Mouse (Mus musculus) lung, embryonic 14.5 days (tissue): ENCODE data around the gene Gucy2c. TPM values are rescaled to one million over a fixed set of nuclear protein-coding genes. Genes with fewer than 3 reads are reported as not detected.

Source experiments
- ATAC-seq: fragments of 200-750 bp; cut with Nextera tagmentation; 2 replicates; pipeline ENCODE4 v1.8.0; 2017; ENCODE audit warnings: mild to moderate bottlenecking, moderate TSS enrichment, moderate library complexity; ENCODE audit not compliant: insufficient read depth
- DNase-seq: peaks from one replicate; pipeline ENCODE4 v3.0.0-alpha.2; 2015
- H3K27ac ChIP-seq: fragments of 300-500 bp; sonication (generic); 2 replicates; pipeline ENCODE4 v1.5.1; 2014; ENCODE audit warnings: low read depth, mild to moderate bottlenecking, moderate library complexity
- H3K27me3 ChIP-seq: fragments of 300-500 bp; sonication (generic); 2 replicates; pipeline ENCODE4 v1.6.1; 2014; ENCODE audit warnings: low read length, control low read depth; ENCODE audit not compliant: insufficient read depth
- H3K36me3 ChIP-seq: fragments of 300-500 bp; sonication (generic); 2 replicates; pipeline ENCODE4 v1.6.1; 2014; ENCODE audit warnings: control low read depth; ENCODE audit not compliant: insufficient read depth
- H3K4me1 ChIP-seq: fragments of 300-500 bp; sonication (generic); 2 replicates; pipeline ENCODE4 v1.6.1; 2014; ENCODE audit warnings: antibody characterized with exemption, control low read depth; ENCODE audit not compliant: insufficient read depth
- H3K4me2 ChIP-seq: fragments of 300-500 bp; sonication (generic); 2 replicates; pipeline ENCODE4 v1.6.1; 2014; ENCODE audit warnings: mild to moderate bottlenecking
- H3K4me3 ChIP-seq: fragments of 300-500 bp; sonication (generic); 2 replicates; pipeline ENCODE4 v1.5.1; 2014; ENCODE audit warnings: low read depth, low read length
- H3K9ac ChIP-seq: fragments of 300-500 bp; sonication (generic); 2 replicates; pipeline ENCODE4 v1.6.1; 2014
- H3K9me3 ChIP-seq: fragments of 300-500 bp; sonication (generic); 2 replicates; pipeline ENCODE4 v1.6.1; 2016; ENCODE audit warnings: low read depth, low read length, control low read depth
- CTCF ChIP-seq: IDR thresholded peaks from 2 replicates; pipeline ENCODE4 v1.5.1; 2016; ENCODE audit warnings: antibody characterized with exemption, low read depth
- WGBS: fragments of 180-500 bp; shearing (Covaris S2); extraction: QIAGEN DNeasy Blood & Tissue Kit; methylation state at CpG from one replicate; pipeline ENCODE4 v1.1.7; 2014; 5-methylcytosine and 5-hydroxymethylcytosine counted together
- polyA plus RNA-seq: library from polyadenylated mRNA; unstranded; fragments of >200 nt; fragmentation: Nextera tagmentation; extraction: Ambion mirVana; gene quantifications from 2 replicates; pipeline ENCODE4 v1.2.1, GENCODE M21; 2014

Gene Gucy2c
- polyA plus RNA-seq, 1 experiment from 2014 or later, result 0.08 TPM

- no peaks in the 10 kb centered on the region for H3K36me3 ChIP-seq
- H3K9me3 ChIP-seq, result no peaks in the 10 kb centered on the region
- 37% methylated on average over 14 of the region's 14 CpGs for WGBS
- no peak overlapping the region for H3K4me3 ChIP-seq
- H3K4me1 ChIP-seq, result peaks cover 7% of the 10 kb centered on the region
- ATAC-seq (no peak), DNase-seq (no peak)
- no peak for TF ChIP-seq CTCF
- H3K4me2 ChIP-seq, result no peak overlapping the region
- H3K27me3 ChIP-seq, result no peaks in the 10 kb centered on the region
- H3K9ac ChIP-seq, result no peak overlapping the region
- no peak overlapping the region for H3K27ac ChIP-seq
These were observed 113.1 kb downstream of the Gucy2c start for GRCm38 (mm10) chr6:136668266-136668986.

GRCm38 (mm10) chr6:136662063-136662462, 119.5 kb downstream of the Gucy2c start:
- Histone ChIP-seq H3K9me3 (no peaks in the 10 kb centered on the region), H3K4me3 (peak overlapping the region; percentile 38), H3K36me3 (no peaks in the 10 kb centered on the region), H3K27ac (no peak overlapping the region), H3K4me2 (peak overlapping the region; percentile 68), H3K9ac (no peak overlapping the region), H3K27me3 (peaks cover 21% of the 10 kb centered on the region), H3K4me1 (no peaks in the 10 kb centered on the region)
- no peak for TF ChIP-seq CTCF
- WGBS, result 25% methylated on average over 11 of the region's 11 CpGs
- ATAC-seq (no peak), DNase-seq (no peak)

GRCm38 (mm10) chr6:136661706-136662016, 119.9 kb downstream of the Gucy2c start, which contains the start of gene Plbd1:
Gene Plbd1 (minus strand): TSS chr6:136661928.
- WGBS, result 2% methylated on average over 19 of the region's 19 CpGs
- H3K9me3 ChIP-seq, result no peaks in the 10 kb centered on the region
- ATAC-seq, result no peak
- TF ChIP-seq CTCF, result no peak
- DNase-seq, result peak; percentile 54
- H3K9ac ChIP-seq, result peak within 1 kb of the TSS; percentile 39
- no peak within 1 kb of the TSS for H3K27ac ChIP-seq
- no peaks in the 10 kb centered on the region for H3K36me3 ChIP-seq
- H3K4me2 ChIP-seq, result peak within 1 kb of the TSS; percentile 68
- H3K4me1 ChIP-seq, result no peaks in the 10 kb centered on the region
- peak within 1 kb of the TSS; percentile 38 for H3K4me3 ChIP-seq
- H3K27me3 ChIP-seq, result peaks cover 21% of the 10 kb centered on the region

- Histone ChIP-seq H3K9me3 (no peaks in the 10 kb centered on the region), H3K4me2 (peak overlapping the region; percentile 68), H3K9ac (peak overlapping the region; percentile 39), H3K4me1 (no peaks in the 10 kb centered on the region), H3K27me3 (peaks cover 21% of the 10 kb centered on the region), H3K4me3 (peak overlapping the region; percentile 38), H3K36me3 (no peaks in the 10 kb centered on the region), H3K27ac (no peak overlapping the region)
- no peak for TF ChIP-seq CTCF
- ATAC-seq (no peak), DNase-seq (no peak)
- WGBS, result 17% methylated on average over 34 of the region's 34 CpGs
These were observed 120.5 kb downstream of the Gucy2c start for GRCm38 (mm10) chr6:136660831-136661705.

- ATAC-seq, result no peak
- 88% methylated on average over 9 of the region's 9 CpGs for WGBS
- TF ChIP-seq CTCF, result no peak
These were observed 122.3 kb downstream of the Gucy2c start for GRCm38 (mm10) chr6:136659226-136659625.

GRCm38 (mm10) chr6:136658303-136658702, 123.3 kb downstream of the Gucy2c start:
- H3K4me2 ChIP-seq, result no peak overlapping the region
- no peak for DNase-seq
- H3K9me3 ChIP-seq, result no peaks in the 10 kb centered on the region
- no peak for TF ChIP-seq CTCF
- H3K27me3 ChIP-seq, result peaks cover 21% of the 10 kb centered on the region
- no peak overlapping the region for H3K9ac ChIP-seq
- no peak overlapping the region for H3K4me3 ChIP-seq
- no peaks in the 10 kb centered on the region for H3K36me3 ChIP-seq
- no peak overlapping the region for H3K27ac ChIP-seq
- H3K4me1 ChIP-seq, result no peaks in the 10 kb centered on the region
- no peak for ATAC-seq
- WGBS, result 78% methylated on average over 4 of the region's 4 CpGs

More at GRCm38 (mm10) chr6:136659226-136659625, 122.3 kb downstream of the Gucy2c start:
- H3K27me3 ChIP-seq, result peaks cover 21% of the 10 kb centered on the region
- H3K36me3 ChIP-seq, result no peaks in the 10 kb centered on the region
- no peak overlapping the region for H3K4me3 ChIP-seq
- no peaks in the 10 kb centered on the region for H3K9me3 ChIP-seq
- H3K4me2 ChIP-seq, result no peak overlapping the region
- H3K9ac ChIP-seq, result no peak overlapping the region
- no peak for DNase-seq
- no peaks in the 10 kb centered on the region for H3K4me1 ChIP-seq
- H3K27ac ChIP-seq, result no peak overlapping the region

- Histone ChIP-seq H3K4me3 (no peak overlapping the region), H3K27me3 (peaks cover under 1% of the 10 kb centered on the region; the same call in 1 of the 2 replicates), H3K4me1 (no peaks in the 10 kb centered on the region), H3K4me2 (peak overlapping the region; percentile 33; the same call in 1 of the 2 replicates), H3K27ac (no peak overlapping the region), H3K36me3 (no peaks in the 10 kb centered on the region), H3K9ac (no peak overlapping the region), H3K9me3 (no peaks in the 10 kb centered on the region)
- no peak for TF ChIP-seq CTCF
- WGBS, result 57% methylated on average over 11 of the region's 11 CpGs
- no peak for ATAC-seq
- no peak for DNase-seq
These were observed 125.8 kb downstream of the Gucy2c start for GRCm38 (mm10) chr6:136655786-136656185.
